Mouse (Mus musculus) liver, embryonic 11.5 days (tissue): ENCODE data around the gene Rdm1. TPM values are rescaled to one million over a fixed set of nuclear protein-coding genes. Genes with fewer than 3 reads are reported as not detected.
"Not testable (repeated sequence)": the region's sequence is repeated elsewhere in the genome, so short reads cannot be mapped to it uniquely, and the experiment has no call there.

ENCODE experiments used
- ATAC-seq: fragments of 200-750 bp; cut with Nextera tagmentation; replicated peaks from 2 replicates; pipeline ENCODE4 v1.8.0; 2017; ENCODE audit warnings: moderate number of reproducible peaks, mild to moderate bottlenecking, moderate TSS enrichment, moderate library complexity; ENCODE audit not compliant: low FRiP score
- DNase-seq: peaks from one replicate; pipeline ENCODE4 v3.0.0-alpha.2; 2017; ENCODE audit warnings: low spot score
- H3K27ac ChIP-seq: fragments of 300-500 bp; sonication (generic); 2 replicates; pipeline ENCODE4 v1.5.1; 2014; ENCODE audit warnings: mild to moderate bottlenecking, low read depth, low read length, control low read depth
- H3K27me3 ChIP-seq: fragments of 300-500 bp; sonication (generic); replicated peaks from 2 replicates; pipeline ENCODE4 v1.6.1; 2014; ENCODE audit warnings: low read length, mixed read lengths; ENCODE audit not compliant: control insufficient read depth, insufficient read depth
- H3K36me3 ChIP-seq: fragments of 300-500 bp; sonication (generic); 2 replicates; pipeline ENCODE4 v1.6.1; 2014; ENCODE audit warnings: mild to moderate bottlenecking, low read length, moderate library complexity, mixed read lengths; ENCODE audit not compliant: control insufficient read depth, insufficient read depth
- H3K4me1 ChIP-seq: fragments of 300-500 bp; sonication (generic); replicated peaks from 2 replicates; pipeline ENCODE4 v1.6.1; 2014; ENCODE audit warnings: low read length, mixed read lengths; ENCODE audit not compliant: control insufficient read depth, insufficient read depth
- H3K4me2 ChIP-seq: fragments of 300-500 bp; sonication (generic); 2 replicates; pipeline ENCODE4 v1.6.1; 2014; ENCODE audit warnings: mild to moderate bottlenecking, control low read depth, moderate library complexity
- H3K4me3 ChIP-seq: fragments of 300-500 bp; sonication (generic); 2 replicates; pipeline ENCODE4 v1.5.1; 2014; ENCODE audit warnings: low read depth, low read length, control low read depth
- H3K9ac ChIP-seq: fragments of 300-500 bp; sonication (generic); 2 replicates; pipeline ENCODE4 v1.6.1; 2014; ENCODE audit warnings: low read depth, low read length, control low read depth
- H3K9me3 ChIP-seq: fragments of 300-500 bp; sonication (generic); 2 replicates; pipeline ENCODE4 v1.6.1; 2016; ENCODE audit warnings: low read length, inconsistent platforms, mixed read lengths; ENCODE audit not compliant: control insufficient read depth
- WGBS: fragments of 180-500 bp; shearing (Covaris S2); extraction: QIAGEN DNeasy Blood & Tissue Kit; methylation state at CpG from one replicate; pipeline ENCODE4 v1.1.7; 2014; 5-methylcytosine and 5-hydroxymethylcytosine counted together
- polyA plus RNA-seq: library from polyadenylated mRNA; unstranded; fragments of >200 nt; fragmentation: Nextera tagmentation; extraction: Ambion mirVana; gene quantifications from 2 replicates; pipeline ENCODE4 v1.2.1, GENCODE M21; 2014

Rdm1 gene
- polyA plus RNA-seq, 1 experiment from 2014 or later, result 15.3 TPM

DNA sequence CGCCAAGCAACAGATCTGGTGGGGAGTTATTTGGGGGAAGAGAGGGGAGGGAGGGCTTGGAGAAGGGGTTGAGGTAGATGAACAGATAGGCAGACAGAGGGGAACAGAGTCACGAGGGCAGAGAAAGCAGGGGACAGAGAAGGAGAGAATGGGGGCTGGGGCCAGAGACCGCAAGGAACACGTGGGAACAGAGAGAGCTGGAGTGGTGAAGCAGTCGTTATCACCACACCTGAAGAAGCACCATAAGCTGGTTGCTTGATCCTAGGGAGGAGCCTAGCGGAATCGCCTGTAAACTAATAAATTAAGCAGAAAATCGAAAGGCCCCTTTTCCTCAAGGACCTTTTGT, 373 bp upstream of the Rdm1 start:
- Histone ChIP-seq H3K4me3 (peak overlapping the region; percentile 51), H3K27ac (peak overlapping the region; percentile 100), H3K4me1 (peaks cover 6% of the 10 kb centered on the region; the same call in 1 of the 2 replicates), H3K9ac (peak overlapping the region; percentile 72), H3K27me3 (no peaks in the 10 kb centered on the region), H3K9me3 (no peaks in the 10 kb centered on the region), H3K36me3 (no peaks in the 10 kb centered on the region), H3K4me2 (peak overlapping the region; percentile 76)
- ATAC-seq (peak; percentile 23), DNase-seq (no peak)
- 6% methylated on average over 8 of the region's 8 CpGs for WGBS

DNA sequence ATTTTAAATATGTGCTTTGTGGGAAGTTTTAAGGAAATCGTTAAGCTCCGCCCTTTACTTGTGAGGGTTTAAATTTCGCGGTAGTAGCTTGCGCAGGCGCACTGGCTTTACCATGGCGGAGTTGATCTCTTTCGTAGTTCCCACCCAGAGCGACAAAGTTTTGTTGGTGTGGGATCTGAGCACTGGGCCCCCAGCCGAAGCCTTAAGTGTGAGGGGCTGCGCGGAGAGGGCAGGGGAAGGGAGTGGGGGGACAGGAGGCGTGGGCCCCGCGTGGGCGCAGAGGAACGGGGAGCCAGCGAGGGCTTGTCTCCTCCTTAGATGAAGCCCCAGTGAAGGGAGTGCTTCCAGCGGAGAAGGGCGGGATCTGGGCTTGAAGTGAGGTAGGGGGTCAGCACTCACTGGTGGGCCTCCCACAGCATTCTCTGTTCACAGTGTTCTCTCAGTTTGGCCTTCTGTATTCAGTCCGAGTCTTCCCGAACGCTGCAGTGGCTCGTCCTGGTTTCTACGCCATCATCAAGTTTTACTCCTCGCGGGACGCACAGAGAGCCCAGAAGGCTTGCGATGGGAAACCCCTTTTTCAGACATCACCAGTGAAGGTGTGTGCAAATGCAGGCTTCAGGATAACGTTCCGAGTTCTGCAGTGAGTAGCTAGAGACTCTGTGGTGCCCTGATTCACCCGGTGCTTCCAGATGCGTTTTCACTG, 1.0 kb downstream of the Rdm1 start:
- Histone ChIP-seq H3K27ac (peak overlapping the region; percentile 100), H3K27me3 (no peaks in the 10 kb centered on the region), H3K9me3 (no peaks in the 10 kb centered on the region), H3K4me2 (peak overlapping the region; percentile 74), H3K4me3 (peak overlapping the region; percentile 50), H3K4me1 (peaks cover 6% of the 10 kb centered on the region; the same call in 1 of the 2 replicates), H3K36me3 (no peaks in the 10 kb centered on the region), H3K9ac (peak overlapping the region; percentile 67)
- ATAC-seq, result peak; percentile 53
- peak; percentile 85 for DNase-seq
- under 1% methylated on average over 33 of the region's 33 CpGs for WGBS

- ATAC-seq, H3K9me3 ChIP-seq, DNase-seq, H3K36me3 ChIP-seq, H3K27me3 ChIP-seq, H3K4me1 ChIP-seq, H3K9ac ChIP-seq, H3K27ac ChIP-seq: not testable (repeated sequence)
- 69% methylated on average over 4 of the region's 5 CpGs for WGBS
- H3K4me3 ChIP-seq, result peak overlapping the region; percentile 50; the same call in 1 of the 2 replicates
- H3K4me2 ChIP-seq, result peak overlapping the region; percentile 74
These were observed 1.9 kb downstream of the Rdm1 start for GRCm38 (mm10) chr11:101628733-101629417.

DNA sequence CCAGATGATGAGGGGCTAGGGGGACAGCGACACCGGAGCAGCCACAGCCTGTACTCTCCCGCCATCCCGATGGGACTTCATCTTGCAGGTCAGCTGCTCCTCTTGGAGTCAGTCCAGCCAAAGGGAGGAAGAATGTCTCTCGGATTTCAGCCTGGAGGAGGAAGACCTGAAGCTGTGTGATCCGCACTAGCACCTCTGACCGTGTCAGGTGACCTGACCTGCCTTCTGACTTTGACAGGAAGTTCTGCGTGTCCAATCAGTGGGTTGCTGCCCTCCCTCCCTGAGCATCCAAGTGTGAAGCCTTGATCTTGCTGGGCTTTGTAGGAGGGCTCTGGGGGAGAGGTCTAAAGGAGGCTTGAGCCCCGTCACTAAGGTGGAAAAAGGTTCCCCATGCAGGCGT, 8.7 kb downstream of the Rdm1 start:
- no peak overlapping the region for H3K27ac ChIP-seq
- no peak overlapping the region for H3K4me3 ChIP-seq
- DNase-seq, result no peak
- H3K36me3 ChIP-seq, result no peaks in the 10 kb centered on the region
- peaks cover under 1% of the 10 kb centered on the region; the same call in 1 of the 2 replicates for H3K4me1 ChIP-seq
- ATAC-seq, result no peak
- no peaks in the 10 kb centered on the region for H3K9me3 ChIP-seq
- 75% methylated on average over 10 of the region's 10 CpGs for WGBS
- no peak overlapping the region for H3K9ac ChIP-seq
- no peak overlapping the region for H3K4me2 ChIP-seq
- H3K27me3 ChIP-seq, result no peaks in the 10 kb centered on the region

GRCm38 (mm10) chr11:101639761-101640160, 12.8 kb downstream of the Rdm1 start:
- Histone ChIP-seq H3K4me1 (peaks cover 2% of the 10 kb centered on the region; the same call in 1 of the 2 replicates), H3K9me3 (no peaks in the 10 kb centered on the region), H3K9ac (no peak overlapping the region), H3K4me3 (no peak overlapping the region), H3K4me2 (no peak overlapping the region), H3K27me3 (no peaks in the 10 kb centered on the region), H3K36me3 (no peaks in the 10 kb centered on the region), H3K27ac (no peak overlapping the region)
- ATAC-seq (no peak), DNase-seq (no peak)
- WGBS, result 87% methylated on average over 4 of the region's 4 CpGs

DNA sequence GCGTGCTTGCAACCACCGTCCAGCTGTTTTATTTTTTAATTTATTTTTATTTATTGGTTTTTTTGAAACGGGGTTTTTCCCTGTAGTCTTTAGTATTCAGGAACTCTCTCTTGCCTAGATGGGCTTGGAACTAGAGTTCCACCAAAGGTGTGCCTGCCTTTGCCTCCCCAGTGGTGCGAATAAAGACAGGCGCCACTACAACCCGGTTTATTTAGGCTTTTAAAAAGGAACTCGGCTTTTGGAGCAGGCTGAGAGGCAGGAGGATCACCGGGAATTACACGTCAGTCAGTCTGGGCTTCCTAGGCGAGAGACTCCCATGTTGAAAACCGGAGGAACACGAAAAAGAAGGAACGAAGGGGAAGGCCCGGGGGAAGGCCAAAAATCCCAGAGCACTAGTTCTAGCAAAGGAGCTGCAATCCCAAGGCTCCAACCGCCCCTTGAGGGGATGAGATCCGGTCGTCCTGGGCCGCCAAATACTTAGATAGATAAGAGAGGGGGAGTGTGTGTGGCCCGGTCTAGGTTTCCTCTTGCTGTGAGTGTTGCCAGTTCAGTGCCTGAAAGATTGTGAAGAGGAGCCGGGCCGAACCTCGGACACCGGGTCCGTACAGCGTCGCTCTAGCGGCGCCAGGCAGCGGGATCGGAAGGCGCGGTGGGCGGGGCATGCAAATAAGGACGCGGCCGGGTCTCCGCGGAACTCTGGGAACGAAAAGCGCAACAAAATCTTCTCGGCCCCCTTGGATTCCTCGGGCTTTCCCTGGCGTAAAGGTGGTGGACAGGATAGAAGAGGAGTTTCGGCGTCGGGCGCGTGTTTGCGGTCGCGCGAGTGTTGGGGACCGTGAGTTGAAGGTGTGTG, 14.1 kb downstream of the Rdm1 start:
- not testable (repeated sequence) for H3K9me3 ChIP-seq, H3K4me1 ChIP-seq, H3K27me3 ChIP-seq, H3K36me3 ChIP-seq
- Histone ChIP-seq H3K4me2 (peak overlapping the region; percentile 58), H3K9ac (peak overlapping the region; percentile 51), H3K27ac (peak overlapping the region; percentile 70), H3K4me3 (peak overlapping the region; percentile 36)
- DNase-seq (peak; percentile 80), ATAC-seq (peak; percentile 53)
- 6% methylated on average over 50 of the region's 53 CpGs for WGBS

GRCm38 (mm10) chr11:101641710-101642642, 15.0 kb downstream of the Rdm1 start:
- ATAC-seq, result peak; percentile 77
- H3K9ac ChIP-seq, result not testable (repeated sequence)

GRCm38 (mm10) chr11:101642931-101643330, 15.9 kb downstream of the Rdm1 start:
- no peak for ATAC-seq
- Histone ChIP-seq H3K27ac (no peak overlapping the region), H3K9me3 (no peaks in the 10 kb centered on the region), H3K36me3 (no peaks in the 10 kb centered on the region), H3K9ac (no peak overlapping the region), H3K4me2 (no peak overlapping the region), H3K4me3 (no peak overlapping the region), H3K4me1 (peaks cover 2% of the 10 kb centered on the region; the same call in 1 of the 2 replicates), H3K27me3 (no peaks in the 10 kb centered on the region)
- no peak for DNase-seq
- WGBS, result 48% methylated on average over 5 of the region's 5 CpGs

More at GRCm38 (mm10) chr11:101641710-101642642, 15.0 kb downstream of the Rdm1 start:
- H3K27me3 ChIP-seq, H3K9me3 ChIP-seq, H3K4me2 ChIP-seq, H3K4me3 ChIP-seq, H3K36me3 ChIP-seq, H3K4me1 ChIP-seq: not testable (repeated sequence)
- peak overlapping the region; percentile 70; the same call in 1 of the 2 replicates for H3K27ac ChIP-seq
- 6% methylated on average over 13 of the region's 26 CpGs for WGBS
- DNase-seq, result peak; percentile 68
